Mouse (Mus musculus) spleen, postnatal 0 days (tissue): ENCODE data around the gene Hist1h4n. TPM values are rescaled to one million over a fixed set of nuclear protein-coding genes. Genes with fewer than 3 reads are reported as not detected.

Experiments
- polyA plus RNA-seq: library from polyadenylated mRNA; unstranded; fragments of >200 nt; fragmentation: Nextera tagmentation; extraction: Ambion mirVana; gene quantifications from 2 replicates; pipeline ENCODE4 v1.2.1, GENCODE M21; 2015

Gene Hist1h4n
- 24.4 and 26.3 TPM in 2 replicates for polyA plus RNA-seq

GRCm38 (mm10) chr13:21831418-21832394, at the start of gene Hist1h4n:
Gene Hist1h4n (minus strand): TSS chr13:21832196.

GRCm38 (mm10) chr13:21833461-21833860, 1.5 kb upstream of the Hist1h4n start, which contains the start of the genes Hist1h2ap and Hist1h2br:
Gene Hist1h2ap (minus strand): TSS chr13:21833507.
Gene Hist1h2br (plus strand): TSS chr13:21833743.

GRCm38 (mm10) chr13:21811539-21811938, 20.5 kb downstream of the Hist1h4n start, which contains the start of gene Hist1h4m:
Gene Hist1h4m (plus strand): TSS chr13:21811746.

GRCm38 (mm10) chr13:21810073-21810472, 21.9 kb downstream of the Hist1h4n start, which contains the start of the genes Hist1h2bq and Hist1h2ao:
Gene Hist1h2bq (minus strand): TSS chr13:21810197.
Gene Hist1h2ao (plus strand): TSS chr13:21810465.

GRCm38 (mm10) chr13:21786899-21787629, 44.9 kb downstream of the Hist1h4n start, which contains the start of the genes Hist1h2an and Hist1h2bp:
Gene Hist1h2an (minus strand): TSS chr13:21787218.
Gene Hist1h2bp (plus strand): TSS chr13:21787461.

GRCm38 (mm10) chr13:21783255-21783617, 48.8 kb downstream of the Hist1h4n start, which contains the start of gene Hist1h3i:
Gene Hist1h3i (minus strand): TSS chr13:21783370.

Other genes starting within 250 kb of the Hist1h4n start
- gene Olfr1362, start 218.2 kb downstream of the Hist1h4n start, polyA plus RNA-seq: not detected in 2 replicates
- gene Olfr11, start 189.7 kb downstream of the Hist1h4n start, polyA plus RNA-seq: not detected in 2 replicates
- gene Olfr1361, start 168.8 kb downstream of the Hist1h4n start, polyA plus RNA-seq: not detected in 2 replicates
- gene Olfr1360, start 154.8 kb downstream of the Hist1h4n start, polyA plus RNA-seq: not detected in 2 replicates
- not detected in 2 replicates for gene Olfr1359, start 134.1 kb downstream of the Hist1h4n start, polyA plus RNA-seq
- 4.7 and 5.7 TPM in 2 replicates for gene Hist1h2bl, start 116.1 kb downstream of the Hist1h4n start, polyA plus RNA-seq
- gene Hist1h2ai, start 115.8 kb downstream of the Hist1h4n start, polyA plus RNA-seq: 57.8 and 92.8 TPM in 2 replicates
- 33.5 and 37.1 TPM in 2 replicates for gene Hist1h3h, start 114.5 kb downstream of the Hist1h4n start, polyA plus RNA-seq
- 7.3 and 10.3 TPM in 2 replicates for gene Hist1h2bm, start 110.2 kb downstream of the Hist1h4n start, polyA plus RNA-seq
- 0.62 and 0.67 TPM in 2 replicates for gene Hist1h4j, start 97.1 kb downstream of the Hist1h4n start, polyA plus RNA-seq
- 14.9 and 17.9 TPM in 2 replicates for gene Hist1h4k, start 81.7 kb downstream of the Hist1h4n start, polyA plus RNA-seq
- 201 and 221 TPM in 2 replicates for gene Hist1h2ak, start 78.4 kb downstream of the Hist1h4n start, polyA plus RNA-seq
- gene Hist1h2bn, start 78.1 kb downstream of the Hist1h4n start, polyA plus RNA-seq: 32.0 and 36.8 TPM in 2 replicates
- 52.6 and 68.3 TPM in 2 replicates for gene Hist1h1b, start 51.6 kb downstream of the Hist1h4n start, polyA plus RNA-seq
- 233 and 297 TPM in 2 replicates for gene Hist1h3i, start 48.8 kb downstream of the Hist1h4n start, polyA plus RNA-seq
- 27.1 and 37.7 TPM in 2 replicates for gene Hist1h2an, start 45.0 kb downstream of the Hist1h4n start, polyA plus RNA-seq
- gene Hist1h2bp, start 44.7 kb downstream of the Hist1h4n start, polyA plus RNA-seq: 4.5 and 7.4 TPM in 2 replicates
- 43.0 and 51.7 TPM in 2 replicates for gene Hist1h2bq, start 22.0 kb downstream of the Hist1h4n start, polyA plus RNA-seq
- gene Hist1h2ao, start 21.7 kb downstream of the Hist1h4n start, polyA plus RNA-seq: not detected in 2 replicates
- not detected in 2 replicates for gene Hist1h4m, start 20.4 kb downstream of the Hist1h4n start, polyA plus RNA-seq
- gene Hist1h2ap, start 1.3 kb upstream of the Hist1h4n start, polyA plus RNA-seq: 7,403 and 9,418 TPM in 2 replicates
- gene Hist1h2br, start 1.5 kb upstream of the Hist1h4n start, polyA plus RNA-seq: 45.1 and 54.8 TPM in 2 replicates
- gene Zfp184, start 112.9 kb upstream of the Hist1h4n start, polyA plus RNA-seq: 1.5 and 1.9 TPM in 2 replicates
- gene Pom121l2, start 149.0 kb upstream of the Hist1h4n start, polyA plus RNA-seq: not detected in 2 replicates
- 1.4 and 2.5 TPM in 2 replicates for gene Prss16, start 177.5 kb upstream of the Hist1h4n start, polyA plus RNA-seq
- 25.1 and 47.6 TPM in 2 replicates for gene Hist1h2ah, start 203.4 kb upstream of the Hist1h4n start, polyA plus RNA-seq
- gene Hist1h2bk, start 203.7 kb upstream of the Hist1h4n start, polyA plus RNA-seq: 3.8 and 5.7 TPM in 2 replicates
- gene Hist1h4i, start 209.2 kb upstream of the Hist1h4n start, polyA plus RNA-seq: 37.1 and 47.6 TPM in 2 replicates
- 28.2 and 38.3 TPM in 2 replicates for gene Hist1h2ag, start 210.7 kb upstream of the Hist1h4n start, polyA plus RNA-seq
- 13.1 and 14.6 TPM in 2 replicates for gene Hist1h2bj, start 211.0 kb upstream of the Hist1h4n start, polyA plus RNA-seq